Mouse (Mus musculus): ENCODE results near the gene Smoc1. TPM values are rescaled to one million over a fixed set of nuclear protein-coding genes. Genes with fewer than 3 reads are reported as not detected.

Smoc1 gene
- polyA plus RNA-seq, 1 experiment = 0.38 TPM

DNA sequence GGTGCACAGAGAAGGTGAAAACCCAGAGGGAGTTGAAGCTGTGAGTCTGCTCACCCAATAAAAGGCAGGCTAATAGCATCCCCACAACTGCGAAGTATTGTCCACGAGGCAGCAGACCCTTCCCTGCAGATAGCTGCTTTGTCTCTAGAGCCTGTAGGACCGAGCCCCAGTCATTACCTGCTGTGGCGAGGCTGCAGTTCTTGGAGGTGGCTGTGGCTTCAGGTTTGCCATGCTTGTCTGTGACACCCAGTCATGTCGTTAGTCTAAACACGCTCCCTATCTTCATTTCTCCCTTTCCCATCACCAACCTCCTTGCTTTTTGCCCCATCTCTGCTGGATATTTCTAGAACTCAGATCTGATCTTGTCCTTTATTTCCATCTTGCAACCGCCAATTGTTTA, 66.6 kb downstream of the Smoc1 start:
- TF ChIP-seq POLR2A (IDR thresholded peaks at IDR 0.05; ENCODE audit: borderline replicate concordance, low read depth, low read length) = no peak
- TF ChIP-seq CTCF (IDR thresholded peaks at IDR 0.05; ENCODE audit: low read depth, low read length) = no peak
- Histone ChIP-seq H3K4me1 (ENCODE audit: control insufficient read depth, insufficient read depth, low read length) (no peaks in the 10 kb centered on the region), H3K27ac (ENCODE audit: insufficient read depth, low read depth, low read length) (no peak overlapping the region), H3K4me3 (ENCODE audit: insufficient read depth, low read length) (no peak overlapping the region)

DNA sequence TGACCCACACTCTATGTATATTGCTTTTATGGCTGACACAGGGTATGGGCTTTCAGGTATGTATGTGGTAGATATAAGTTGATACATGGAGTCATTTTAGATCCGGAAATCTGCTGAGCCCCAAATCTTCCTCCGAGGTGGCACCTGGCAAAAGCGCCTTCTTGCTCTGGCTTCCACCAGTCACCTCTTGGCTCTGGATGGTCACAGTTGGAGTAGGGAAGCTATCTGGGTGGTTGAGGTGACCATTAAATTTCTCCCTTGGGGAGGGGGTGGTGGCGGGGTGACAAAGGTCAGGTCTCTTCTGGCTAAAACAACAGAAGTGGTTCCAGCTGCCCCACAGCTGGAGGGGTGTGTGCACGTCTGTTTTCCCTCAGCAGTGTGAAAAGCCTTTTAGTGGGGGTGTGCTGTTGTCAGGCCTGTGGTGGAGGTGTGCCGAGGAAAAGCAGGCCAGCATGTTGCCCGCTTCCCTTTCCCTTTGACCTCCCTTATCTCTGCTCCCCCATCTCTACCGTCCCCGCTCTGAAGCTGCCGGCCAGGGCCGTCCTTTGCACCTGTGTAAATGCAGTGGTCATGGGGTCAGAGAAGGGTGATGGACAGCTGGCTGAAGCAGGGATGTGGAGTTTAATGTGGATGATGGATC, 68.3 kb downstream of the Smoc1 start:
- no peak for TF ChIP-seq POLR2A (IDR thresholded peaks at IDR 0.05; ENCODE audit: borderline replicate concordance, low read depth, low read length)
- no peak for TF ChIP-seq CTCF (IDR thresholded peaks at IDR 0.05; ENCODE audit: low read depth, low read length)
- Histone ChIP-seq H3K27ac (ENCODE audit: insufficient read depth, low read depth, low read length) (no peak overlapping the region), H3K4me3 (ENCODE audit: insufficient read depth, low read length) (no peak overlapping the region), H3K4me1 (ENCODE audit: control insufficient read depth, insufficient read depth, low read length) (no peaks in the 10 kb centered on the region)

DNA sequence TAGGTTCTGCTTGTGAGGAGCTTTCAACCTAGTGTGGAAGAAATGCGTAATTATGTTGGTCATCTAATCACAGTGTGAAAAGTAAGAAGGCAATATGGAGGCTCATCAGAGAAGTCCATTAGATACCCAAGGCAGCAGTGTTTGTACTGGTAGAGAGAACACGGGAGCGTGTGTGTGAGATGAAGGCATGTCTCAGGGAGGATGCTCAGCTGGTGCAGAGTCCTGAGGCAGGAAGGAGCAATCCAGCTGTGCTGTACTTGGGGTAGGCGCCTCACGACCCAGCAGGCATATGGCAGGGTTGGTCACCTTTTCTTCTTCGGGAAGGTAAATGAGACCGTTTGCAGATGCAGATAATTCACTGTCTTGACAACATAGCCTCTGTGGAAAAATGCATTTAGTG, 70.7 kb downstream of the Smoc1 start:
- no peak for TF ChIP-seq CTCF (IDR thresholded peaks at IDR 0.05; ENCODE audit: low read depth, low read length)
- Histone ChIP-seq H3K4me1 (ENCODE audit: control insufficient read depth, insufficient read depth, low read length) (no peaks in the 10 kb centered on the region), H3K4me3 (ENCODE audit: insufficient read depth, low read length) (no peak overlapping the region), H3K27ac (ENCODE audit: insufficient read depth, low read depth, low read length) (no peak overlapping the region)

DNA sequence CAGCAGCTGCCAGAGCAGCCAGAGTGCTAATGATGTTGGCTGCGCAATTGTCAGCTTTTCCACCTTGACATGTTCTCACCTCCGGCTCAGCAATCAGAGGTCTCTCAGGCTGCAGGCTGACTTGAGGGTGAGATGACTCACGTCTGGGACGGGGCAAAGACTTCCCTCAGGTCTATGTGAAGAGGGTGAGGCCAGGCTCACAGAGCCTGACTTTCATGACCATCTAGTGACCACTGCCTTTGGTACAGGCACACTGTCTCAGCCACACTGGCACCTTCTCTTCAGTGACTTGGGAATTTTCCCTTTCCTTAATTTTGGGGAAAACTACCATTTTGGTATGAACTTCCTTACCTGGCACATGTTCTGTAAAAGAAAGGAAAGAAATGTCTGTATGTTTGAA, 71.1 kb downstream of the Smoc1 start:
- Histone ChIP-seq H3K27ac (ENCODE audit: insufficient read depth, low read depth, low read length) (no peak overlapping the region), H3K4me1 (ENCODE audit: control insufficient read depth, insufficient read depth, low read length) (no peaks in the 10 kb centered on the region), H3K4me3 (ENCODE audit: insufficient read depth, low read length) (no peak overlapping the region)
- TF ChIP-seq POLR2A (IDR thresholded peaks at IDR 0.05; ENCODE audit: borderline replicate concordance, low read depth, low read length) (no peak), CTCF (IDR thresholded peaks at IDR 0.05; ENCODE audit: low read depth, low read length) (no peak)

DNA sequence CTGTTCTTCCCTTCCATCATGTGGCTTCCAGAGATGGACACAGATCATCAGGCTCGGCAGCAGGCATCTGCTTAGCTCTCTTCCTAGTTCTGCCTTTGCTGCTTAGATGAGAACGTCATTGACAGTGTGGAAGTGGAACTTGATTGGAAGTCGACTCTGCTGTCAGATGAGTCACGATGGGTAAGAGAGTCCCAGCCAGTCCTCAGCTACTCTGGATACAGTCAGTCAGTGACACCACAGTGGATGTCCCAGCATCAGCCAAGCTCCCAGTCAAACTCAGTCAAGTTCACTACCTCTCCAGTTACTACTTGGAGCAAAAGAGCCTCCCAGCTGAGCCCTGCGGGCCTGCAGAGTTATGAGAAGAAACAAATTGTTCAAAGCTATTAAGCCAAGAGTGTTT, 72.6 kb downstream of the Smoc1 start:
- Histone ChIP-seq H3K4me3 (ENCODE audit: insufficient read depth, low read length) (no peak overlapping the region), H3K27ac (ENCODE audit: insufficient read depth, low read depth, low read length) (no peak overlapping the region), H3K4me1 (ENCODE audit: control insufficient read depth, insufficient read depth, low read length) (no peaks in the 10 kb centered on the region)
- TF ChIP-seq CTCF (IDR thresholded peaks at IDR 0.05; ENCODE audit: low read depth, low read length) (no peak), POLR2A (IDR thresholded peaks at IDR 0.05; ENCODE audit: borderline replicate concordance, low read depth, low read length) (no peak)

DNA sequence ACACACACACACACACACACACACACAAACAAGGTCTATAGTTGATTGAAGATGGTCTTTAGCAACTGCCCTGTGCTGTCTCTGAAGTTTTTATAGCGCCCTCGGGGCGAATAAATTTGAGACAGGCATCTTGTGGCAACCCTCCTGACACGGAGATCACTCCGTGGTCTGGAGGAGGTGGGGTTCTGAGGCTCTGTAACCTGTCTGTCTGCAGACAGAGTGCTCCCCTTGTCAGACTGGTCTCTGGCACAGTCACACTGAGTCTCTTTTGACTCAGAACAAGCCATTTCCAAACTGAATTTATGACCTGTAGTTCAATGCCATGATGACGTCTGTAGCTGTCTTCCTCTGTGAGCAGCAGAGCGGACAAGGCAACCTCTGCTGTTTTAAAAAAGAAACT, 75.1 kb downstream of the Smoc1 start:
- Histone ChIP-seq H3K27ac (ENCODE audit: insufficient read depth, low read depth, low read length) (no peak overlapping the region), H3K4me3 (ENCODE audit: insufficient read depth, low read length) (no peak overlapping the region), H3K4me1 (ENCODE audit: control insufficient read depth, insufficient read depth, low read length) (no peaks in the 10 kb centered on the region)
- no peak for TF ChIP-seq POLR2A (IDR thresholded peaks at IDR 0.05; ENCODE audit: borderline replicate concordance, low read depth, low read length)
- no peak for TF ChIP-seq CTCF (IDR thresholded peaks at IDR 0.05; ENCODE audit: low read depth, low read length)

DNA sequence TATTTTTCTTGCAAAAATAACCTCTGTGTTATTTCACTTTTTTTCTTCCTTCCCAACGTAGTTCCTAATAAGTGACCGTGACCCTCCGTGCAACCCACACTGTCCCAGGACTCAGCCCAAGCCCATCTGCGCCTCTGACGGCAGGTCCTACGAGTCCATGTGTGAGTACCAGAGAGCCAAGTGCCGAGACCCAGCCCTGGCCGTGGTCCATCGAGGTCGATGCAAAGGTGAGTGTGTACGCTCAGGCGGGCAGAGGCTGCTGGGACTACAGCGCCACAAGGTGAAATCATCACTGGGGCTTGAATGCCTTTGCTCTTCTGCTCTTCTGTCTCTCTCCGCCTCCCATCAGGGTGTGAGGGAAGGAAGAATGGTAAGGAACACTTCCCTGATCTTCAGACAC, 77.9 kb downstream of the Smoc1 start:
- no peak overlapping the region for H3K4me3 ChIP-seq (ENCODE audit: insufficient read depth, low read length)
- TF ChIP-seq CTCF (IDR thresholded peaks at IDR 0.05; ENCODE audit: low read depth, low read length) (no peak), POLR2A (IDR thresholded peaks at IDR 0.05; ENCODE audit: borderline replicate concordance, low read depth, low read length) (no peak)
- no peaks in the 10 kb centered on the region for H3K4me1 ChIP-seq (ENCODE audit: control insufficient read depth, insufficient read depth, low read length)
- no peak overlapping the region for H3K27ac ChIP-seq (ENCODE audit: insufficient read depth, low read depth, low read length)

DNA sequence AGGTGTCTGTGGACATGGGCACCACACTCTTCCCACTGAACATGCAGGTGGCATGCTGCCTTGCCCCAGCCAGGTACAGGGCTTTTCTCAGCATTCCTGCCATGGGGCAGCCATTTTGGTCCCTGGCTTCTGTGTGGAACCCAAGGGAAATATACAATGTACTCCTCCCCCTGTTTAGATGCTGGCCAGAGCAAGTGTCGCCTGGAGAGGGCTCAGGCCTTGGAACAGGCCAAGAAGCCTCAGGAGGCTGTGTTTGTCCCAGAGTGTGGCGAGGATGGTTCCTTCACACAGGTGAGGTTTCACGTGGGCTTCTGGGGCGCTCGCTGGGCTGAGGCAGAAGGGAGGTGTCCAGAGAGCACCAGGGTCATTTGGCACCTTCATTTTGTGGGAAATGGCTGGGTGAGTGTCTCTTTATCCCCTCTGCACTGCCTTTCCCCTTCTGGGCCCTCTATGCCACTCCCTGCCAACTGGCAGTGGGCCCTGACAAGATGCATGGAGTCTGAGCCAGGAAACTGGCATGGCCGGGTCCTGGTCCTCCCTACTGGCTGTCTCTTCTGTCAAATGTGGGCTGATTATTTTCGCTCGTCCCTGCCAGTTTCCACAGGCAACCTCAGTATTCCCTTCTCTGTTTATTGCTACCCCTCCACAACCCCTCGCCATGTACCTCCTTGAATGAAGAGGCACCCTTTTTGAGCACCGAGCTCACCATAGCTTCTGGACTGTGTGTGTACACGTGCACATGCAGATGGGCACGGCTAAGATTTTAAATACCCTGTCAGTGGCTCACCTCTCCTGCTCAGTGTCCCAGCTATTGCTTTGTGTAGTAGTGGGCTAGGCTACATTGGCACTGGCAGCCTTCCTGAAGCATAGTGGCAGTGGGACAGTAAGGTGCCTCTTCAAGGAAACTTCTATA, 79.4 kb downstream of the Smoc1 start:
- Histone ChIP-seq H3K27ac (ENCODE audit: insufficient read depth, low read depth, low read length) (no peak overlapping the region), H3K4me1 (ENCODE audit: control insufficient read depth, insufficient read depth, low read length) (no peaks in the 10 kb centered on the region), H3K4me3 (ENCODE audit: insufficient read depth, low read length) (no peak overlapping the region)
- TF ChIP-seq POLR2A (IDR thresholded peaks at IDR 0.05; ENCODE audit: borderline replicate concordance, low read depth, low read length) = no peak
- TF ChIP-seq CTCF (IDR thresholded peaks at IDR 0.05; ENCODE audit: low read depth, low read length) = no peak

DNA sequence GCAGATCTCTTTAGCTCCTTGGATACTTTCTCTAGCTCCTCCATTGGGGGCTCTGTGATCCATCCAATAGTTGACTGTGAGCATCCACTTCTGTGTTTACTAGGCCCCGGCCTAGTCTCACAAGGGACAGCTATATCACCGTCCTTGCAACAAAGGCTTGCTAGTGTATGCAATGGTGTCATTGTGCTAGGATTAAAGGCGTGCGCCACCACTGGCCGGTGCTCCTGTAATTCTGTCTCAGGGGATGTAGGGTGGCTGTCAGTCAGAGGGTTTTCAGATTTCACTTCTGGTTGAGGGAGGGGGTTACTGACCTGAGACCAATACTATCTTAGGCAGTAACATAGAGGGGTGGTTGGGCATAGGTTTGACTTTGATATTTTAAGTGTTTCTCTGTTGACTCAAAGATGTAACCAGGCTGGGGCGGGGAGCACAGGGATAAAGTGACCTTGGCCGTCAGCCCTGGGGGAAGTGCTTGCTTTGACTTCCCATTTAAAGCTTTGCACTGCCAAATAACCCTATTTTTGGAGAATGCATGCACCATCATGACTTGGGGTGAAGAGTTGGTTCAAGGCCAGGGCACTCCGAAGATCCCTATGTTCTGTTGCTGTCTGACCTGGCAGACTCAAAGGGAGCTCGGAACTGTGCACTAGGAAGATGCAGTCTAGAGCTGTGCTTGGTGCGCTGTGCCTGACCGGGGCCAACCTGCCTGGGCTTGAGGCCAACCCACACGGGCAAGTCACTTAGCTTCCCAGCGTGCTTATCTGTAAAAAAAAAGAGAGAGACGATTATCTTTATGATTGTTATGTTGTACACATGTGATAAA, 80.9 kb downstream of the Smoc1 start:
- Histone ChIP-seq H3K27ac (ENCODE audit: insufficient read depth, low read depth, low read length) (no peak overlapping the region), H3K4me1 (ENCODE audit: control insufficient read depth, insufficient read depth, low read length) (no peaks in the 10 kb centered on the region), H3K4me3 (ENCODE audit: insufficient read depth, low read length) (no peak overlapping the region)
- TF ChIP-seq CTCF (IDR thresholded peaks at IDR 0.05; ENCODE audit: low read depth, low read length) = no peak

DNA sequence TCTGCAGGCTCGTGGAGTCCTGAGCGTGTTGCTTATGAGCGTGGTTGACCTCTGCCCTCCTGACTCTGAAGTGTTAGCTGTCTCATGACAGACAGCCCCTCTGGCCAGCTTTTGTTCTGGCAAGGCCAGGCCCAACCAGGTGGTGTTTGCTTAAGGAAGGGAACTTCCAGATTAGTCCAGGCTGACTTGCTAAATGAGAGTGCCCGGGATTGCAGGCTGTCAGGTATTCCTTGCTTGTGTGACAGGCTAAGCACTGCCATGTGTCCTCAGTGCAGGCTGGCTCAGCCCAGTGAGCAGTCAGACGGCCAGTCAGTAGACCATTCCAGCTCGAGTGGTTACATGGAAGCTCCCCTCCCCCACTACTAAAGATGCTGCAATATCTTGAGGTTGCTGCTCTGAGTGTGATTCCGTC, 82.0 kb downstream of the Smoc1 start:
- H3K4me3 ChIP-seq (ENCODE audit: insufficient read depth, low read length) = no peak overlapping the region
- H3K27ac ChIP-seq (ENCODE audit: insufficient read depth, low read depth, low read length) = no peak overlapping the region

More for the DNA sequence above, 82.0 kb downstream of the Smoc1 start:
- no peaks in the 10 kb centered on the region for H3K4me1 ChIP-seq (ENCODE audit: control insufficient read depth, insufficient read depth, low read length)
- no peak for TF ChIP-seq POLR2A (IDR thresholded peaks at IDR 0.05; ENCODE audit: borderline replicate concordance, low read depth, low read length)
- TF ChIP-seq CTCF (IDR thresholded peaks at IDR 0.05; ENCODE audit: low read depth, low read length) = no peak
